Mouse (Mus musculus) duodenum, adult 2 months (tissue): ENCODE data around the gene Rhoj. TPM values are rescaled to one million over a fixed set of nuclear protein-coding genes. Genes with fewer than 3 reads are reported as not detected.

ENCODE experiments used
- polyA plus RNA-seq: library from polyadenylated mRNA; depleted of rRNA; stranded (reverse); fragments of >200 nt; gene quantifications from 2 replicates; pipeline ENCODE4 v1.2.3, GENCODE M21; 2012; ENCODE audit warnings: low replicate concordance; rRNA removed

Rhoj gene
- polyA plus RNA-seq, result 6.7 and 13.3 TPM in 2 replicates

GRCm38 (mm10) chr12:75307961-75308951 is at the start of gene Rhoj:
TSS of gene Rhoj (plus strand) at chr12:75308322.

DNA sequence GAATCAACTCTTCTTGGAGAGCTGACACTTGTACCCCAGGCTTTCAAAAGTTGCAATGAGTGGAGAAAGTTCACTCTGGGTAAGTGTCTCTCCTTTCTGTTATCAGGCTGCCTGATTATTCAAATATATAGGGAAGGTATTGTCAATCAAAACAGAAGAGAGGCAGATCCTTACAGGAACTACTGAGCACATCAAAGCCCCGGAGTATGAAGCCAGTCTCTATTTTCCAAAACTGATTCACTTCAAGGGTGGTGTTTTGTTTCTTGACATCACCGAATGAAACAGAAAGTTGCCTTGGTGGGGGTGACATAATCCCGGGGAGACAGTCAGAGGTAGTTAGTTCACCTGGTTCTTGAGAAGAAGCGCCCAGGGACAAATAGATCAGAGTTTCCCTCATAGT is 108.6 kb downstream of the Rhoj start, which contains the start of gene Gphb5:
Gene Gphb5, minus strand, starts transcription at position 101 of the 400 bp plus-strand sequence.

Other genes with a start within 250 kb of the Rhoj start
- gene Kcnh5, start 131.0 kb upstream of the Rhoj start, polyA plus RNA-seq, result not detected in 2 replicates
- not detected in 2 replicates for gene Gphb5, start 108.5 kb downstream of the Rhoj start, polyA plus RNA-seq